Mouse (Mus musculus) embryonic fibroblast, embryonic 13.5 days (primary cell): ENCODE data around the gene Hdc.

ENCODE experiments used
- CTCF ChIP-seq: IDR thresholded peaks from 2 replicates; pipeline ENCODE4 v1.5.1; 2011; ENCODE audit warnings: mild to moderate bottlenecking, control low read depth, low read length, moderate library complexity, borderline replicate concordance; ENCODE audit not compliant: insufficient read depth
- POLR2A ChIP-seq: IDR thresholded peaks from 2 replicates; pipeline ENCODE4 v1.6.1; 2011; ENCODE audit warnings: low read depth, mild to moderate bottlenecking, control low read depth, low read length, moderate library complexity

- no peak for TF ChIP-seq POLR2A
- TF ChIP-seq CTCF, result no peak
Measured at GRCm38 (mm10) chr2:126644768-126645167, 25.7 kb upstream of the Hdc start.
